Mouse (Mus musculus) erythroblast, embryonic 14.5 days (primary cell): ENCODE data around the gene Gadd45gip1.

Experiments used
- GATA1 ChIP-seq: IDR thresholded peaks from 2 replicates; pipeline ENCODE4 v1.6.1; 2012; ENCODE audit warnings: low read length, inconsistent platforms, mixed read lengths
- TAL1 ChIP-seq: IDR thresholded peaks from 3 replicates; pipeline ENCODE4 v1.6.1; 2012; ENCODE audit warnings: low read length, inconsistent platforms, mixed read lengths

GRCm38 (mm10) chr8:84813059-84813458 lies 18.3 kb upstream of the Gadd45gip1 start:
- TF ChIP-seq TAL1, result no peak
- TF ChIP-seq GATA1, result no peak
